In the genomic region with DNA sequence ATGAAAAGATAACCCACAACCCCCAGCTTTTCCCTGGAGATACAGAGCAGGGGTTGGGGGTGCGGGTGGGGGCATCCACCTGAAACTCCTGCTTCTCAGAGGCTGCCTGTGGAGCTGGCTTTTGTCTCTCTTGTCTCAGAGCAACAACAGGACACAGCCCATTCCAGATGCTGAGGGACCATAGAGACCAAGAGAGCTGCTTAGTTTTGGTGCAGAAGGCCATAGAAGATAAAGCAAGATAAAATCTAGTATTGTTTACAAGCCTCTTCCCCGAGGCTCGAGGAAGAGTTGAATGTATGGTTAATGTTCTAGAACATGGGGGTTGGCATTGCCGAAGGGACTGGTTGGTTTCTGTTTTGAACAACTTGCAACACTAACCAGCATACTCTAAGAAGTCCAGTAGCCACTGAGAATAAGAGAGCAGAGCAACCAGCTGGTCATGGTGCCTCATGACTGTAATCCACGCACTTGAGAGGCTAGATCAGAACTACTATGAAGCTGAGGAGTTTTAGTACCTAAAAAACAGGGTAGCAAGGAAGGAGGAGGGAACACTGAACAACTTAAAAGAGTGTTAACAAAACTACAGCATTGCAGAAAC, we compare ENCODE assay signal across 8 mouse cellular contexts. TPM values are rescaled to one million over a fixed set of nuclear protein-coding genes. Genes with fewer than 3 reads are reported as not detected.
DNase-seq lines count a peak whose midpoint lies in the region; ATAC-seq and TF ChIP-seq lines count a peak whose summit lies in the region.
"Had no signal": no experiment of that assay in that cellular context is flagged by ENCODE, and none has a peak within 500 bp of the region (broad histone marks: within the 10 kb centered on the region; RNA-seq: fewer than 3 reads in every experiment).

No protein-coding gene starts in this region.

- no peaks in the 10 kb centered on the region for H3K27me3 ChIP-seq in lung, embryonic 15.5 days
- H3K27me3 ChIP-seq in limb, embryonic 12.5 days = no peaks in the 10 kb centered on the region
- no peaks in the 10 kb centered on the region for H3K27me3 ChIP-seq in splenic B cell, adult 2 months (ENCODE audit: control insufficient read depth, insufficient read depth, low read length, poor library complexity, severe bottlenecking)

- H3K9ac ChIP-seq in lung, embryonic 15.5 days = no peak overlapping the region
- H3K9ac ChIP-seq in limb, embryonic 12.5 days (replicated peaks) = no peak overlapping the region

- peaks cover 11% of the 10 kb centered on the region; the same call in 1 of the 2 replicates for H3K36me3 ChIP-seq in lung, embryonic 15.5 days
- H3K36me3 ChIP-seq in limb, embryonic 12.5 days = peaks cover 9% of the 10 kb centered on the region
- 0 out of 2 replicates have a peak, but pooled peaks cover 3% of the 10 kb centered on the region for H3K36me3 ChIP-seq in splenic B cell, adult 2 months (ENCODE audit: control insufficient read depth, insufficient read depth, low read length, poor library complexity, severe bottlenecking)

- WGBS in lung, embryonic 15.5 days = 62% methylated on average over 5 of the region's 5 CpGs
- WGBS in limb, embryonic 12.5 days = 82% methylated on average over 5 of the region's 5 CpGs

- TF ChIP-seq CTCF in embryonic fibroblast, embryonic 13.5 days (IDR thresholded peaks at IDR 0.05; ENCODE audit: borderline replicate concordance, insufficient read depth, low read length) = no peak

- H3K4me1 ChIP-seq in lung, embryonic 15.5 days = peaks cover 27% of the 10 kb centered on the region
- H3K4me1 ChIP-seq in embryonic fibroblast, embryonic 13.5 days (ENCODE audit: control insufficient read depth, insufficient read depth, low read length) = peaks cover 7% of the 10 kb centered on the region
- peaks cover 21% of the 10 kb centered on the region for H3K4me1 ChIP-seq in limb, embryonic 12.5 days (replicated peaks)

- no peak overlapping the region for H3K4me3 ChIP-seq in lung, embryonic 15.5 days
- peak overlapping the region; percentile 29; the same call in 1 of the 2 replicates for H3K4me3 ChIP-seq in embryonic fibroblast, embryonic 13.5 days (ENCODE audit: insufficient read depth, low read length)
- no peak overlapping the region for H3K4me3 ChIP-seq in limb, embryonic 12.5 days (replicated peaks)

- no peak overlapping the region for H3K27ac ChIP-seq in lung, embryonic 15.5 days
- no peak overlapping the region for H3K27ac ChIP-seq in embryonic fibroblast, embryonic 13.5 days (ENCODE audit: insufficient read depth, low read length)
- H3K27ac ChIP-seq in limb, embryonic 12.5 days = no peak overlapping the region

- ATAC-seq in lung, embryonic 15.5 days (ENCODE audit: borderline replicate concordance, extremely low read depth, low FRiP score, low TSS enrichment) = no peak
- ATAC-seq in limb, embryonic 12.5 days (ENCODE audit: insufficient number of reproducible peaks, insufficient read depth, low FRiP score, low TSS enrichment, low read depth) = no peak
- no peak for ATAC-seq in CD4-positive, CD25-positive, alpha-beta regulatory T cell, adult 4 months

- peak overlapping the region; percentile 73; the same call in 1 of the 2 replicates for H3K4me2 ChIP-seq in lung, embryonic 15.5 days
- H3K4me2 ChIP-seq in limb, embryonic 12.5 days = peak overlapping the region; percentile 73

- no peaks in the 10 kb centered on the region for H3K9me3 ChIP-seq in lung, embryonic 15.5 days
- H3K9me3 ChIP-seq in limb, embryonic 12.5 days = no peaks in the 10 kb centered on the region

- no peak for TF ChIP-seq POLR2A in embryonic fibroblast, embryonic 13.5 days (IDR thresholded peaks at IDR 0.05; ENCODE audit: low read depth, low read length)

- DNase-seq in lung, postnatal 14 days = no peak
- DNase-seq in splenic B cell, adult 2 months (ENCODE audit: low read depth, low spot score) = peak; percentile 8
- DNase-seq in urinary bladder, postnatal 25 days (ENCODE audit: low spot score) = no peak
- DNase-seq: kidney, adult 9 months had no signal

RNA-seq across cellular contexts. Expression of gene Cpsf7, which starts 1.5 kb away (rescaled TPM):
- 37.0 and 38.4 TPM in 2 replicates for polyA plus RNA-seq in lung, embryonic 15.5 days (2015; fragmentation: Nextera tagmentation; extraction: Ambion mirVana)
- 50.6 and 70.6 TPM in 2 replicates for polyA plus RNA-seq in embryonic fibroblast, embryonic 13.5 days (2011; ENCODE audit: insufficient read length, low read depth, missing spikeins)
- polyA plus RNA-seq in limb, embryonic 12.5 days (2016; fragmentation: Nextera tagmentation; extraction: Ambion mirVana) = 49.1 and 54.9 TPM in 2 replicates
- 10 to 100 TPM; 59.0 to 79.6 TPM for polyA plus RNA-seq in CD4-positive, CD25-positive, alpha-beta regulatory T cell, adult 4 months (2017; shearing (Covaris generic))

RNA-seq across cellular contexts. Expression of gene Sdhaf2, which starts 2.4 kb away (rescaled TPM):
- 56.5 and 56.6 TPM in 2 replicates for polyA plus RNA-seq in lung, embryonic 15.5 days (2015; fragmentation: Nextera tagmentation; extraction: Ambion mirVana)
- polyA plus RNA-seq in embryonic fibroblast, embryonic 13.5 days (2011; ENCODE audit: insufficient read length, low read depth, missing spikeins) = 53.1 and 66.4 TPM in 2 replicates
- 59.3 and 60.7 TPM in 2 replicates for polyA plus RNA-seq in limb, embryonic 12.5 days (2016; fragmentation: Nextera tagmentation; extraction: Ambion mirVana)
- polyA plus RNA-seq in CD4-positive, CD25-positive, alpha-beta regulatory T cell, adult 4 months (2017; shearing (Covaris generic)) = 100 to 1,000 TPM in 1 of 2 experiments, 10 to 100 TPM in 1; 92.6 to 104 TPM

RNA-seq across cellular contexts. Expression of gene Tmem216, which starts 32.5 kb away (rescaled TPM):
- polyA plus RNA-seq in lung, embryonic 15.5 days (2015; fragmentation: Nextera tagmentation; extraction: Ambion mirVana) = 44.5 and 44.6 TPM in 2 replicates
- 13.0 and 15.6 TPM in 2 replicates for polyA plus RNA-seq in embryonic fibroblast, embryonic 13.5 days (2011; ENCODE audit: insufficient read length, low read depth, missing spikeins)
- polyA plus RNA-seq in limb, embryonic 12.5 days (2016; fragmentation: Nextera tagmentation; extraction: Ambion mirVana) = 63.1 and 69.0 TPM in 2 replicates
- polyA plus RNA-seq in CD4-positive, CD25-positive, alpha-beta regulatory T cell, adult 4 months (2017; shearing (Covaris generic)) = 10 to 100 TPM; 10.7 to 13.6 TPM

RNA-seq across cellular contexts. Expression of gene Ppp1r32, which starts 40.9 kb away (rescaled TPM):
- 0.81 and 0.87 TPM in 2 replicates for polyA plus RNA-seq in lung, embryonic 15.5 days (2015; fragmentation: Nextera tagmentation; extraction: Ambion mirVana)
- not detected in 2 replicates for polyA plus RNA-seq in embryonic fibroblast, embryonic 13.5 days (2011; ENCODE audit: insufficient read length, low read depth, missing spikeins)
- polyA plus RNA-seq in limb, embryonic 12.5 days (2016; fragmentation: Nextera tagmentation; extraction: Ambion mirVana) = not detected in 2 replicates
- polyA plus RNA-seq in CD4-positive, CD25-positive, alpha-beta regulatory T cell, adult 4 months (2017; shearing (Covaris generic)) = 1 to 10 TPM in 1 of 2 experiments, under 1 TPM in 1; 0.31 to 1.4 TPM

RNA-seq across cellular contexts. Expression of gene Cyb561a3, which starts 53.4 kb away (rescaled TPM):
- polyA plus RNA-seq in lung, embryonic 15.5 days (2015; fragmentation: Nextera tagmentation; extraction: Ambion mirVana) = 20.4 and 21.7 TPM in 2 replicates
- polyA plus RNA-seq in embryonic fibroblast, embryonic 13.5 days (2011; ENCODE audit: insufficient read length, low read depth, missing spikeins) = 19.7 and 20.5 TPM in 2 replicates
- polyA plus RNA-seq in limb, embryonic 12.5 days (2016; fragmentation: Nextera tagmentation; extraction: Ambion mirVana) = 17.0 and 18.0 TPM in 2 replicates
- polyA plus RNA-seq in CD4-positive, CD25-positive, alpha-beta regulatory T cell, adult 4 months (2017; shearing (Covaris generic)) = 10 to 100 TPM; 39.1 to 52.7 TPM
